Mouse (Mus musculus): ENCODE results near the gene Arl4d. TPM values are rescaled to one million over a fixed set of nuclear protein-coding genes. Genes with fewer than 3 reads are reported as not detected.

Gene Arl4d
- total and polyA plus RNA-seq, 2 experiments from 2014 or later, result 8.1 to 11.3 TPM

- Histone ChIP-seq H3K4me2 (ENCODE audit: low read depth, low read length) (no peak overlapping the region), H3K36me3 (replicated peaks; ENCODE audit: control insufficient read depth, insufficient read depth, low read length) (no peaks in the 10 kb centered on the region), H3K9ac (replicated peaks; ENCODE audit: low read depth, low read length) (no peak overlapping the region), H3K9me3 (replicated peaks; ENCODE audit: control insufficient read depth, low read length) (no peaks in the 10 kb centered on the region), H3K4me1 (ENCODE audit: control insufficient read depth, insufficient read depth) (peaks cover 8% of the 10 kb centered on the region; the same call in 1 of the 2 replicates), H3K27ac (ENCODE audit: low read depth) (no peak overlapping the region), H3K27me3 (ENCODE audit: control insufficient read depth, insufficient read depth, low read length) (no peaks in the 10 kb centered on the region), H3K4me3 (ENCODE audit: low read depth, low read length) (no peak overlapping the region)
- no peak for DNase-seq (ENCODE audit: low spot score)
- TF ChIP-seq CTCF (IDR thresholded peaks at IDR 0.05; ENCODE audit: low read depth) (no peak), EP300 (IDR thresholded peaks at IDR 0.05; ENCODE audit: low read depth) (no peak)
- no peak for ATAC-seq (ENCODE audit: insufficient read depth, low read depth)
- 94% methylated on average over 1 of the region's 1 CpGs for WGBS
Measured at GRCm38 (mm10) chr11:101699556-101699955, 34.2 kb downstream of the Arl4d start.

- no peak overlapping the region for H3K4me2 ChIP-seq (ENCODE audit: low read depth, low read length)
- H3K9ac ChIP-seq (replicated peaks; ENCODE audit: low read depth, low read length), result no peak overlapping the region
- H3K27me3 ChIP-seq (ENCODE audit: control insufficient read depth, insufficient read depth, low read length), result no peaks in the 10 kb centered on the region
- DNase-seq (ENCODE audit: low spot score) (no peak), ATAC-seq (ENCODE audit: insufficient read depth, low read depth) (no peak)
- no peak overlapping the region for H3K4me3 ChIP-seq (ENCODE audit: low read depth, low read length)
- no peak overlapping the region for H3K27ac ChIP-seq (ENCODE audit: low read depth)
- H3K36me3 ChIP-seq (replicated peaks; ENCODE audit: control insufficient read depth, insufficient read depth, low read length), result no peaks in the 10 kb centered on the region
- 65% methylated on average over 7 of the region's 7 CpGs for WGBS
- TF ChIP-seq EP300 (IDR thresholded peaks at IDR 0.05; ENCODE audit: low read depth) (no peak), CTCF (IDR thresholded peaks at IDR 0.05; ENCODE audit: low read depth) (no peak)
- H3K9me3 ChIP-seq (replicated peaks; ENCODE audit: control insufficient read depth, low read length), result no peaks in the 10 kb centered on the region
- peaks cover 8% of the 10 kb centered on the region; the same call in 1 of the 2 replicates for H3K4me1 ChIP-seq (ENCODE audit: control insufficient read depth, insufficient read depth)
Measured at GRCm38 (mm10) chr11:101699991-101700390, 34.6 kb downstream of the Arl4d start.

- Histone ChIP-seq H3K4me3 (ENCODE audit: low read depth, low read length) (no peak overlapping the region), H3K9me3 (replicated peaks; ENCODE audit: control insufficient read depth, low read length) (no peaks in the 10 kb centered on the region), H3K9ac (replicated peaks; ENCODE audit: low read depth, low read length) (no peak overlapping the region), H3K4me1 (ENCODE audit: control insufficient read depth, insufficient read depth) (peaks cover 8% of the 10 kb centered on the region; the same call in 1 of the 2 replicates), H3K27ac (ENCODE audit: low read depth) (no peak overlapping the region), H3K4me2 (ENCODE audit: low read depth, low read length) (no peak overlapping the region), H3K27me3 (ENCODE audit: control insufficient read depth, insufficient read depth, low read length) (no peaks in the 10 kb centered on the region), H3K36me3 (replicated peaks; ENCODE audit: control insufficient read depth, insufficient read depth, low read length) (no peaks in the 10 kb centered on the region)
- WGBS, result 22% methylated on average over 12 of the region's 12 CpGs
- no peak for DNase-seq (ENCODE audit: low spot score)
- no peak for ATAC-seq (ENCODE audit: insufficient read depth, low read depth)
- TF ChIP-seq CTCF (IDR thresholded peaks at IDR 0.05; ENCODE audit: low read depth), result no peak
- TF ChIP-seq EP300 (IDR thresholded peaks at IDR 0.05; ENCODE audit: low read depth), result no peak
Measured at GRCm38 (mm10) chr11:101700446-101700845, 35.1 kb downstream of the Arl4d start.

- no peaks in the 10 kb centered on the region for H3K27me3 ChIP-seq (ENCODE audit: control insufficient read depth, insufficient read depth, low read length)
- no peak overlapping the region for H3K27ac ChIP-seq (ENCODE audit: low read depth)
- H3K4me2 ChIP-seq (ENCODE audit: low read depth, low read length), result no peak overlapping the region
- DNase-seq (ENCODE audit: low spot score) (no peak), ATAC-seq (ENCODE audit: insufficient read depth, low read depth) (no peak)
- TF ChIP-seq CTCF (IDR thresholded peaks at IDR 0.05; ENCODE audit: low read depth), result no peak
- TF ChIP-seq EP300 (IDR thresholded peaks at IDR 0.05; ENCODE audit: low read depth), result no peak
- no peak overlapping the region for H3K4me3 ChIP-seq (ENCODE audit: low read depth, low read length)
- 79% methylated on average over 5 of the region's 5 CpGs for WGBS
- no peaks in the 10 kb centered on the region for H3K9me3 ChIP-seq (replicated peaks; ENCODE audit: control insufficient read depth, low read length)
- H3K4me1 ChIP-seq (ENCODE audit: control insufficient read depth, insufficient read depth), result no peaks in the 10 kb centered on the region
- no peaks in the 10 kb centered on the region for H3K36me3 ChIP-seq (replicated peaks; ENCODE audit: control insufficient read depth, insufficient read depth, low read length)
- no peak overlapping the region for H3K9ac ChIP-seq (replicated peaks; ENCODE audit: low read depth, low read length)
Measured at GRCm38 (mm10) chr11:101704081-101704480, 38.7 kb downstream of the Arl4d start.

- no peaks in the 10 kb centered on the region for H3K27me3 ChIP-seq (ENCODE audit: control insufficient read depth, insufficient read depth, low read length)
- TF ChIP-seq EP300 (IDR thresholded peaks at IDR 0.05; ENCODE audit: low read depth), result no peak
- TF ChIP-seq CTCF (IDR thresholded peaks at IDR 0.05; ENCODE audit: low read depth), result no peak
- H3K4me2 ChIP-seq (ENCODE audit: low read depth, low read length), result no peak overlapping the region
- no peaks in the 10 kb centered on the region for H3K4me1 ChIP-seq (ENCODE audit: control insufficient read depth, insufficient read depth)
- WGBS, result 81% methylated on average over 10 of the region's 10 CpGs
- no peak overlapping the region for H3K27ac ChIP-seq (ENCODE audit: low read depth)
- no peak for ATAC-seq (ENCODE audit: insufficient read depth, low read depth)
- no peak overlapping the region for H3K4me3 ChIP-seq (ENCODE audit: low read depth, low read length)
- H3K9me3 ChIP-seq (replicated peaks; ENCODE audit: control insufficient read depth, low read length), result no peaks in the 10 kb centered on the region
- no peak overlapping the region for H3K9ac ChIP-seq (replicated peaks; ENCODE audit: low read depth, low read length)
- no peak for DNase-seq (ENCODE audit: low spot score)
- no peaks in the 10 kb centered on the region for H3K36me3 ChIP-seq (replicated peaks; ENCODE audit: control insufficient read depth, insufficient read depth, low read length)
Measured at GRCm38 (mm10) chr11:101706764-101707448, 41.6 kb downstream of the Arl4d start.

GRCm38 (mm10) chr11:101708482-101708881 lies 43.1 kb downstream of the Arl4d start:
- Histone ChIP-seq H3K9ac (replicated peaks; ENCODE audit: low read depth, low read length) (no peak overlapping the region), H3K36me3 (replicated peaks; ENCODE audit: control insufficient read depth, insufficient read depth, low read length) (no peaks in the 10 kb centered on the region), H3K4me2 (ENCODE audit: low read depth, low read length) (no peak overlapping the region), H3K27me3 (ENCODE audit: control insufficient read depth, insufficient read depth, low read length) (no peaks in the 10 kb centered on the region), H3K4me3 (ENCODE audit: low read depth, low read length) (no peak overlapping the region), H3K27ac (ENCODE audit: low read depth) (no peak overlapping the region), H3K9me3 (replicated peaks; ENCODE audit: control insufficient read depth, low read length) (no peaks in the 10 kb centered on the region), H3K4me1 (ENCODE audit: control insufficient read depth, insufficient read depth) (no peaks in the 10 kb centered on the region)
- ATAC-seq (ENCODE audit: insufficient read depth, low read depth) (no peak), DNase-seq (ENCODE audit: low spot score) (no peak)
- 38% methylated on average over 5 of the region's 5 CpGs for WGBS
- TF ChIP-seq CTCF (IDR thresholded peaks at IDR 0.05; ENCODE audit: low read depth) (no peak), EP300 (IDR thresholded peaks at IDR 0.05; ENCODE audit: low read depth) (no peak)

All from heart, postnatal 0 days (tissue).